Mouse (Mus musculus) embryonic stem cell, embryonic (primary cell): ENCODE results near the gene Mdga1.

Experiments used
- CTCF ChIA-PET, 4 experiments: fragments of 300-600 bp in 2 of 4; fragments of 350-600 bp in 2 of 4; sonication (Branson Sonifier 250); formaldehyde crosslinking; loops; one replicate each; lab custom pipeline; 2022; ENCODE audit warnings: inconsistent platforms in 2 of 4; lab: Charles Lee
- POLR2A ChIA-PET, 4 experiments: fragments of 300-600 bp in 2 of 4; fragments of 350-600 bp in 2 of 4; sonication (Branson Sonifier 250); formaldehyde crosslinking; loops; one replicate each; lab custom pipeline; 2022; ENCODE audit warnings: antibody characterized with exemption in 4 of 4, inconsistent platforms in 1 of 4; lab: Charles Lee

Gene Mdga1

GRCm38 (mm10) chr17:29990136-29990535, 20.2 kb upstream of the Mdga1 start:
- POLR2A ChIA-PET: interaction anchor here (1.0 to 1.8 kb wide), 4 partner anchors 9 to 15 kb away, joined by 3 to 7 read pairs (median 4); no protein-coding TSS in a partner anchor
- CTCF ChIA-PET: no interaction called here

- ChIA-PET CTCF (interaction anchor here in 3 of 4 experiments (0.6 to 2.1 kb wide), 6 partner anchors 14 to 1429 kb away, joined by 3 to 7 read pairs (median 5); no protein-coding TSS in a partner anchor), POLR2A (interaction anchor here (0.5 to 1.8 kb wide), 8 partner anchors 10 to 1079 kb away, joined by 3 to 7 read pairs (median 4); no protein-coding TSS in a partner anchor)
Measured at GRCm38 (mm10) chr17:29989653-29990052, 19.8 kb upstream of the Mdga1 start.

GRCm38 (mm10) chr17:29988141-29988540, 18.3 kb upstream of the Mdga1 start:
- CTCF ChIA-PET: interaction anchor here in 3 of 4 experiments (0.8 to 2.1 kb wide), 3 partner anchors 13 to 617 kb away, joined by 3 to 6 read pairs (median 4); no protein-coding TSS in a partner anchor

GRCm38 (mm10) chr17:29985534-29985933, 15.6 kb upstream of the Mdga1 start:
- ChIA-PET CTCF (interaction anchor here in 1 of 4 experiments (1.0 kb wide), 1 partner anchor 10 kb away, joined by 3 read pairs; no protein-coding TSS in a partner anchor), POLR2A (interaction anchor here in 1 of 4 experiments (0.7 kb wide), 1 partner anchor 58 kb away, joined by 4 read pairs; no protein-coding TSS in a partner anchor)

More at GRCm38 (mm10) chr17:29988141-29988540, 18.3 kb upstream of the Mdga1 start:
- POLR2A ChIA-PET: interaction anchor here in 3 of 4 experiments (0.6 to 2.1 kb wide), 4 partner anchors 13 to 153 kb away, joined by 3 to 7 read pairs (median 6); partner anchors contain the start of gene Zfand3 (in 2 of the 3)

- POLR2A ChIA-PET: no interaction called here
- CTCF ChIA-PET: interaction anchor here in 1 of 4 experiments (1.0 kb wide), 1 partner anchor 9 kb away, joined by 3 read pairs; no protein-coding TSS in a partner anchor
Measured at GRCm38 (mm10) chr17:29984931-29985330, 15.0 kb upstream of the Mdga1 start.

GRCm38 (mm10) chr17:29983190-29983589, 13.3 kb upstream of the Mdga1 start:
- ChIA-PET CTCF (interaction anchor here in 1 of 4 experiments (0.8 kb wide), 1 partner anchor 52 kb away, joined by 3 read pairs; no protein-coding TSS in a partner anchor), POLR2A (interaction anchor here in 1 of 4 experiments (2.6 to 3.4 kb wide), 2 partner anchors 21 to 24 kb away, joined by 8 to 15 read pairs; partner anchors contain the start of gene Zfand3)

- ChIA-PET CTCF (interaction anchor here in 2 of 4 experiments (0.5 to 1.6 kb wide), 4 partner anchors 18 to 52 kb away, joined by 3 to 4 read pairs (median 4); no protein-coding TSS in a partner anchor), POLR2A (interaction anchor here (0.8 to 3.4 kb wide), 15 partner anchors 10 to 299 kb away, joined by 3 to 15 read pairs (median 6); partner anchors contain the start of genes Zfand3 (in 4 of the 4) and Mdga1 (in 1 of the 4))
Measured at GRCm38 (mm10) chr17:29981568-29981967, 11.7 kb upstream of the Mdga1 start.

- ChIA-PET POLR2A (interaction anchor here in 3 of 4 experiments (0.5 to 3.4 kb wide), 10 partner anchors 9 to 476 kb away, joined by 3 to 15 read pairs (median 4); partner anchors contain the start of gene Zfand3 (in 2 of the 3)), CTCF (interaction anchor here in 2 of 4 experiments (0.5 to 0.6 kb wide), 6 partner anchors 23 to 1332 kb away, joined by 3 to 7 read pairs (median 4); no protein-coding TSS in a partner anchor)
Measured at GRCm38 (mm10) chr17:29979841-29980240, 10.0 kb upstream of the Mdga1 start.

GRCm38 (mm10) chr17:29979020-29979419, 9.1 kb upstream of the Mdga1 start:
- CTCF ChIA-PET: interaction anchor here in 1 of 4 experiments (1.6 kb wide), 1 partner anchor 15 kb away, joined by 3 read pairs; no protein-coding TSS in a partner anchor
- POLR2A ChIA-PET: interaction anchor here in 2 of 4 experiments (0.6 to 1.2 kb wide), 4 partner anchors 10 to 85 kb away, joined by 3 to 7 read pairs (median 4); partner anchors contain the start of gene Zfand3 (in 1 of the 2)

- POLR2A ChIA-PET: interaction anchor here (0.6 to 2.9 kb wide), 18 partner anchors 10 to 247 kb away, joined by 3 to 17 read pairs (median 4); partner anchors contain the start of gene Zfand3 (in 2 of the 4)
- CTCF ChIA-PET: interaction anchor here (0.6 to 2.1 kb wide), 29 partner anchors 10 to 403 kb away, joined by 3 to 13 read pairs (median 4); partner anchors contain the start of gene Zfand3 (in 2 of the 4)
Measured at GRCm38 (mm10) chr17:29975731-29976130, 5.8 kb upstream of the Mdga1 start.

GRCm38 (mm10) chr17:29973226-29973625, 3.3 kb upstream of the Mdga1 start:
- ChIA-PET POLR2A (interaction anchor here in 2 of 4 experiments (1.9 to 2.6 kb wide), 3 partner anchors 8 to 38 kb away, joined by 5 to 8 read pairs (median 5); no protein-coding TSS in a partner anchor), CTCF (no interaction called here)

GRCm38 (mm10) chr17:29971761-29972432, 2.0 kb upstream of the Mdga1 start:
- CTCF ChIA-PET: interaction anchor here (0.6 to 1.2 kb wide), 9 partner anchors 41 to 1070 kb away, joined by 3 to 4 read pairs (median 3); no protein-coding TSS in a partner anchor
- POLR2A ChIA-PET: interaction anchor here in 2 of 4 experiments (0.5 to 2.6 kb wide), 7 partner anchors 8 to 688 kb away, joined by 3 to 8 read pairs (median 4); no protein-coding TSS in a partner anchor

- POLR2A ChIA-PET: interaction anchor here in 3 of 4 experiments (0.6 to 2.6 kb wide), 15 partner anchors 9 to 716 kb away, joined by 3 to 15 read pairs (median 3); partner anchors contain the start of gene Zfand3 (in 1 of the 3)
Measured at GRCm38 (mm10) chr17:29965506-29965905, 4.4 kb downstream of the Mdga1 start.

GRCm38 (mm10) chr17:29963730-29964259, 6.1 kb downstream of the Mdga1 start:
- ChIA-PET POLR2A (interaction anchor here (0.5 to 2.7 kb wide), 15 partner anchors 8 to 149 kb away, joined by 3 to 15 read pairs (median 5); no protein-coding TSS in a partner anchor), CTCF (interaction anchor here in 3 of 4 experiments (1.1 to 1.7 kb wide), 8 partner anchors 10 to 201 kb away, joined by 3 to 7 read pairs (median 4); no protein-coding TSS in a partner anchor)

More at GRCm38 (mm10) chr17:29965506-29965905, 4.4 kb downstream of the Mdga1 start:
- CTCF ChIA-PET: interaction anchor here (0.6 to 1.5 kb wide), 8 partner anchors 9 to 436 kb away, joined by 3 to 13 read pairs (median 4); no protein-coding TSS in a partner anchor

- ChIA-PET CTCF (no interaction called here), POLR2A (interaction anchor here in 3 of 4 experiments (0.6 kb wide), 3 partner anchors 54 to 879 kb away, joined by 3 to 4 read pairs (median 3); no protein-coding TSS in a partner anchor)
Measured at GRCm38 (mm10) chr17:29955880-29956279, 14.0 kb downstream of the Mdga1 start.

- CTCF ChIA-PET: interaction anchor here in 1 of 4 experiments (0.7 to 1.3 kb wide), 2 partner anchors 21 to 23 kb away, joined by 3 read pairs; no protein-coding TSS in a partner anchor
- POLR2A ChIA-PET: interaction anchor here in 1 of 4 experiments (0.8 to 1.6 kb wide), 5 partner anchors 10 to 402 kb away, joined by 3 to 7 read pairs (median 3); partner anchors contain the start of gene Zfand3
Measured at GRCm38 (mm10) chr17:29954316-29954715, 15.6 kb downstream of the Mdga1 start.

- POLR2A ChIA-PET: interaction anchor here in 3 of 4 experiments (0.7 to 1.6 kb wide), 3 partner anchors 9 to 1980 kb away, joined by 3 to 5 read pairs (median 3); no protein-coding TSS in a partner anchor
- CTCF ChIA-PET: interaction anchor here in 3 of 4 experiments (0.7 to 2.2 kb wide), 7 partner anchors 19 to 104 kb away, joined by 3 to 8 read pairs (median 4); no protein-coding TSS in a partner anchor
Measured at GRCm38 (mm10) chr17:29951100-29951499, 18.8 kb downstream of the Mdga1 start.
